Mouse (Mus musculus): ENCODE measurements around the gene Olfr168. TPM values are rescaled to one million over a fixed set of nuclear protein-coding genes. Genes with fewer than 3 reads are reported as not detected.
"Not testable (repeated sequence)": the region's sequence is repeated elsewhere in the genome, so short reads cannot be mapped to it uniquely, and the experiment has no call there.

Olfr168 gene
- not detected for polyA plus RNA-seq (2017; shearing (Covaris generic))

DNA sequence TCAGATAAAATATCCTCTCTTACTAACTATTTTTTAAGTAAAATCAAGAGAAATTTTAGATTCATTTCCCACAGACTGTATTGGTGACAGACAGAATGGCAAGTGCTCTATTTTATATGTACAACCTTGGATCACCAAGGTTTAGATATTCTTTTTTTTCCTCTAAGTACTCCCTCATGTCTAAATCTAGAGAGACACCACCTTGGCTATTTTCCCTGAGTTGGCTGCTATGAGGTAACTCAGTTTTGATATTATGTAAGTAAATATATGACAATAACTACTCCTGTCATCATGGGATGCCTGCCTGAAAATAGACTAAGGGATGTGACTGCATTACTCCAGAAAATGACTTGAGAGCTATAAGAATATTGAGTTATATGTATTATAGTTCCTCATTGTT, at the start of gene Olfr168:
TSS of gene Olfr168 (minus strand) at position 101 of the 400 bp plus-strand sequence.
- ATAC-seq: no peak

DNA sequence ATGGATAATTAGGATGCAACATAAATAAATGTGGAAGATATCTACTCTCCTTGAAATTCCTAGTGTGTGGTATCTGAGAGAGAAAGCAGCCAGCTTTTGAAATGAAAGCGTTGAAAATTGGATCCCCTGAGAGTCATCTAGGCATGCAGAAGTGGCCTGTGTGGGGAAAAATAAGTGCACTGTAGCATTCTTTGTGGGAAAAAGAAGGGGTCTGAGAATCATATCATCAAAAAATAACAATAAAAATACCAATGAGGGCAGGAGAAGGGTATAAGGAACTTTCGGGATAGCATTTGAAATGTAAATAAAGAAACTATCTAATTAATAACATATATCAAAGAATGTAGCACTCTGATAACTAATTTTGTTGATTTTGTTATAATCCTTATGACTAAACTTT, 36.4 kb upstream of the Olfr168 start, which contains the start of gene Olfr169:
TSS of gene Olfr169 (minus strand) at position 101 of the 400 bp plus-strand sequence.
- ATAC-seq: not testable (repeated sequence)

DNA sequence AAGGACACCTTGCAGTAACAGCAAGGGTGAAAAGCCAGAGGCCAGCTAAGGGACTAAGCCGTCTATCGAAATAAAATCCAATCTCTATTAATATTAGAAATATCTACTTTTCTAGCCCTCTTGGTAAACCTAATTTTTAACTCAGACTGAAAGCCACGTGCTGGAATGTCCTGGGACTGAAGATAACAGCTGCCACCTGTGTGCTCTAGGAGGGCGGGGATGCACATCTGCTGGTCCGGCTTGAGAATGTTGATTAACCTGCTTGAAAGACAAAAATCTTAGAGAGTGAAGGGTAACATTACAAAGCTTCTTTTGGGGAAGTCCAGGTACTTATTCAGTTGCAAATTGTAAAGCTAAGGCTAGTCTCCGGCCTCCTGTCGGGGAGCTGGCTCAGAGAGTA, 18.1 kb upstream of the Olfr168 start:
- not testable (repeated sequence) for ATAC-seq

DNA sequence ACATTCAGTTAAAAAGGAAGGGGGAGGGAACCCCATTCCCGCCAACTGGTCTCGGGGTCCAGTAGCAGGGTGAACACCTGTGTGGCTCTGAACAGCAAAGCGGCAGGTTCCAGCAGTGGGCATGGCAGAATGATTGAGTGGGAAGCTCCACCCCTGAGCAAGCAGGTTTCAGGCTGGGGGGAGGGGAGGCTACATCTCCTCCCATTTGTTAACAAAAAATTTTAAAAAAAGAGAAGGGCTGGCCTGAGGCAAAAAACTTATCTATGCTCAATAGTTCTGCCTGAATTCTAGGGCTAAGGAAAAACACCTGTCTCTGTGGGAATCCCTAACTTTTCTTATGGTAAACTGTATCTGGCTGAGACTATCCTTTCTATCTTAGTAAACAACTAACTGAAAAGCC, 16.9 kb upstream of the Olfr168 start:
- ATAC-seq: not testable (repeated sequence)

DNA sequence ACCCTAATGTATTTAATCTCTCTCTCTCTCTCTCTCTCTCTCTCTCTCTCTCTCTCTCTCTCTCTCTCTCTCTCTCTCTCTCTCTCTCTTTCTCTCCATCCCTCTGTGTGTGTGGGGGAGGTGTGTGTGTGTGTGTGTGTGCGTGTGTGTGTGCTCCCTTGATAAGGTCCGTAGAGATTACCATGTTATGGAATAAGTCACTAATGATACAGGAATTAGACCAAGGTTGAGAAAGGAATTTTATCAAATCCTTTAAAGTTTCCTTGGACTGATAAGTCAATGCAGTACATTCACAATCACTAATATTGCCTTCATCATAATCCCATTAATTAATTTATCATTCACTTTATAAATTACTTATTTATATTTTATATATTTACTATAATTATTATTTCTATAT, 13.2 kb downstream of the Olfr168 start, which contains the start of gene Olfr167:
TSS of gene Olfr167 (minus strand) at position 101 of the 400 bp plus-strand sequence.
- ATAC-seq: no peak

DNA sequence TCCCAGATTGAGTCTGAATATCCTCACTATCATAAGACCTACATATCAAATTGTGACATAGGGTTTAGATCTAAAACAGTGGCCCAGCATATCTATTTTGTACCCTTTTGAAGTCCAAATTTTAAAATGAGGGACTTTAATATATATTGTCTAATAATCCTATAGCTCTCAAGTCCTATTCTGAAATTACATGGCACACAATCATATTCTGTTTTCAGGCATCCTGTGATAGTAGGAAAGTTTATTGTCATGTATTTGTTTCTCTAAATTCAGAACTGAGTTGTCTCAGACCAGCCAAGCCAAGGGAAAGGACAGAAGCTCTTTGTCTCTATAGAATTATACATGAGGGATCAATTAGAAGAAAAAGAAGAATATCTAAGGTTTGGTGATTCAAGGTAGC, 52.0 kb downstream of the Olfr168 start, which contains the start of gene Olfr166:
TSS of gene Olfr166 (plus strand) at position 301 of the 400 bp plus-strand sequence.
- no peak for ATAC-seq

Other genes starting within 250 kb of the Olfr168 start
- not detected for gene Olfr164, start 221.5 kb downstream of the Olfr168 start, polyA plus RNA-seq (2017; shearing (Covaris generic))
- not detected for gene Olfr165, start 112.4 kb downstream of the Olfr168 start, polyA plus RNA-seq (2017; shearing (Covaris generic))
- gene Olfr166, start 51.9 kb downstream of the Olfr168 start, polyA plus RNA-seq (2017; shearing (Covaris generic)): not detected
- gene Olfr167, start 13.3 kb downstream of the Olfr168 start, polyA plus RNA-seq (2017; shearing (Covaris generic)): not detected
- gene Olfr169, start 36.3 kb upstream of the Olfr168 start, polyA plus RNA-seq (2017; shearing (Covaris generic)): not detected
- not detected for gene Olfr170, start 76.3 kb upstream of the Olfr168 start, polyA plus RNA-seq (2017; shearing (Covaris generic))
- gene Olfr171, start 94.4 kb upstream of the Olfr168 start, polyA plus RNA-seq (2017; shearing (Covaris generic)): not detected
- gene Lamp3, start 170.8 kb upstream of the Olfr168 start, polyA plus RNA-seq (2017; shearing (Covaris generic)): under 1 TPM; 0.17 to 0.29 TPM
- gene B3gnt5, start 224.7 kb upstream of the Olfr168 start, polyA plus RNA-seq (2017; shearing (Covaris generic)): 10 to 100 TPM; 12.2 to 17.2 TPM